Mouse (Mus musculus) kidney, adult 2 months (tissue): ENCODE results near the gene Pex12.

ENCODE experiments used
- CTCF ChIP-seq: fragments of 200-500 bp; conservative IDR thresholded peaks from 2 replicates; pipeline ENCODE4 v1.5.1; 2011; ENCODE audit warnings: low read depth, mild to moderate bottlenecking, control low read depth, low read length, moderate library complexity, mixed read lengths; ENCODE audit not compliant: insufficient read depth, insufficient read length
- POLR2A ChIP-seq: fragments of 200-500 bp; IDR thresholded peaks from one replicate; pipeline ENCODE4 v1.6.1; 2011; ENCODE audit warnings: low read depth, low read length, control low read depth

DNA sequence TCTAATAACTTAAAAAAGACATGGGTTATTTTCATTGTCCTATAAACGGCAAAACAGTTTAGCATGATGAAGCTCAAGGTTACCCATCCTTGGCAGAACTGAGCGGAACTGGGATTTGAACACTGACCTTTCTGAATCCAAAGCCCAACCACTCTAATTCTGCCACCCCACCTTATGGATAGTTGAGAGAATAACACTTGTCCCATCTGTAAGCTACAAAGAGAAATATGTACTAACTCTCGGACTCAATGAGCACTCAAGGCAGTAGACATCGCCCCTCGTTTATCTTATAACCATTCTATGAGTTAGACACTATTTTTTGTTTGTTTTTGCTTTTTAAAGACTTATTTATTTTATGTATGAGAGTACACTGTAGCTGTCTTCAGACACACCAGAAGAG lies 13.3 kb downstream of the Pex12 start:
- TF ChIP-seq CTCF (no peak), POLR2A (no peak)
